Mouse (Mus musculus) limb, embryonic 12.5 days (tissue): Measurements from ENCODE around the gene Gm43518. TPM values are rescaled to one million over a fixed set of nuclear protein-coding genes. Genes with fewer than 3 reads are reported as not detected.

Experiments
- ATAC-seq: fragments of 200-750 bp; cut with Nextera tagmentation; 2 replicates; pipeline ENCODE4 v1.8.0; 2017; ENCODE audit warnings: low read depth, moderate TSS enrichment; ENCODE audit not compliant: insufficient number of reproducible peaks, insufficient read depth, low FRiP score, low TSS enrichment
- H3K27ac ChIP-seq: fragments of 300-500 bp; sonication (generic); 2 replicates; pipeline ENCODE4 v1.5.1; 2016; ENCODE audit warnings: mild to moderate bottlenecking, moderate library complexity
- H3K27me3 ChIP-seq: fragments of 300-500 bp; sonication (generic); 2 replicates; pipeline ENCODE4 v1.6.1; 2016; ENCODE audit warnings: mild to moderate bottlenecking, moderate library complexity
- H3K36me3 ChIP-seq: fragments of 300-500 bp; sonication (generic); 2 replicates; pipeline ENCODE4 v1.6.1; 2016; ENCODE audit warnings: mild to moderate bottlenecking, moderate library complexity
- H3K4me1 ChIP-seq: fragments of 300-500 bp; sonication (generic); replicated peaks from 2 replicates; pipeline ENCODE4 v1.6.1; 2016
- H3K4me2 ChIP-seq: fragments of 300-500 bp; sonication (generic); 2 replicates; pipeline ENCODE4 v1.6.1; 2016; ENCODE audit warnings: mild to moderate bottlenecking, moderate library complexity
- H3K4me3 ChIP-seq: fragments of 300-500 bp; sonication (generic); replicated peaks from 2 replicates; pipeline ENCODE4 v1.5.1; 2016; ENCODE audit warnings: mild to moderate bottlenecking
- H3K9ac ChIP-seq: fragments of 300-500 bp; sonication (generic); replicated peaks from 2 replicates; pipeline ENCODE4 v1.6.1; 2016; ENCODE audit warnings: mild to moderate bottlenecking, moderate library complexity
- H3K9me3 ChIP-seq: fragments of 300-500 bp; sonication (generic); 2 replicates; pipeline ENCODE4 v1.6.1; 2016; ENCODE audit warnings: mild to moderate bottlenecking, moderate library complexity
- WGBS: fragments of 180-500 bp; shearing (Covaris S2); methylation state at CpG from one replicate; pipeline ENCODE4 v1.1.7; 2016; 5-methylcytosine and 5-hydroxymethylcytosine counted together
- polyA plus RNA-seq: library from polyadenylated mRNA; unstranded; fragments of >200 nt; fragmentation: Nextera tagmentation; extraction: Ambion mirVana; gene quantifications from 2 replicates; pipeline ENCODE4 v1.2.1, GENCODE M21; 2016

Gene Gm43518
- polyA plus RNA-seq, 1 experiment from 2014 or later, result 1.8 TPM

GRCm38 (mm10) chr5:123979221-123979979, 52.2 kb downstream of the Gm43518 start:
- H3K4me3 ChIP-seq, result no peak overlapping the region
- no peak for ATAC-seq
- H3K9me3 ChIP-seq, result no peaks in the 10 kb centered on the region
- H3K36me3 ChIP-seq, result no peaks in the 10 kb centered on the region
- WGBS, result 67% methylated on average over 18 of the region's 18 CpGs
- no peak overlapping the region for H3K27ac ChIP-seq
- H3K9ac ChIP-seq, result no peak overlapping the region
- peaks cover 35% of the 10 kb centered on the region for H3K4me1 ChIP-seq
- H3K27me3 ChIP-seq, result peaks cover 22% of the 10 kb centered on the region
- no peak overlapping the region for H3K4me2 ChIP-seq

- peaks cover 29% of the 10 kb centered on the region for H3K4me1 ChIP-seq
- 55% methylated on average over 4 of the region's 4 CpGs for WGBS
- no peak overlapping the region for H3K9ac ChIP-seq
- no peak overlapping the region for H3K4me2 ChIP-seq
- no peak overlapping the region for H3K27ac ChIP-seq
- no peak for ATAC-seq
- H3K27me3 ChIP-seq, result peaks cover 17% of the 10 kb centered on the region
- H3K4me3 ChIP-seq, result no peak overlapping the region
- no peaks in the 10 kb centered on the region for H3K36me3 ChIP-seq
- no peaks in the 10 kb centered on the region for H3K9me3 ChIP-seq
Observed at GRCm38 (mm10) chr5:123979980-123980369, 52.8 kb downstream of the Gm43518 start.

GRCm38 (mm10) chr5:123980521-123981249, 53.5 kb downstream of the Gm43518 start:
- H3K36me3 ChIP-seq, result no peaks in the 10 kb centered on the region
- no peak for ATAC-seq
- 84% methylated on average over 9 of the region's 9 CpGs for WGBS
- peaks cover 31% of the 10 kb centered on the region for H3K4me1 ChIP-seq
- H3K4me3 ChIP-seq, result no peak overlapping the region
- no peaks in the 10 kb centered on the region for H3K9me3 ChIP-seq
- no peak overlapping the region for H3K9ac ChIP-seq
- no peak overlapping the region for H3K27ac ChIP-seq
- H3K4me2 ChIP-seq, result no peak overlapping the region
- H3K27me3 ChIP-seq, result peaks cover 10% of the 10 kb centered on the region

GRCm38 (mm10) chr5:123981250-123981554, 54.0 kb downstream of the Gm43518 start:
- no peak overlapping the region for H3K4me3 ChIP-seq
- no peak for ATAC-seq
- H3K4me2 ChIP-seq, result no peak overlapping the region
- no peaks in the 10 kb centered on the region for H3K9me3 ChIP-seq
- no peak overlapping the region for H3K9ac ChIP-seq
- H3K27ac ChIP-seq, result no peak overlapping the region
- H3K27me3 ChIP-seq, result peaks cover 5% of the 10 kb centered on the region; the same call in 1 of the 2 replicates
- peaks cover 31% of the 10 kb centered on the region for H3K4me1 ChIP-seq
- H3K36me3 ChIP-seq, result no peaks in the 10 kb centered on the region
- 70% methylated on average over 6 of the region's 6 CpGs for WGBS

GRCm38 (mm10) chr5:123982838-123983237, 55.6 kb downstream of the Gm43518 start:
- Histone ChIP-seq H3K27me3 (no peaks in the 10 kb centered on the region), H3K27ac (no peak overlapping the region), H3K4me1 (peaks cover 33% of the 10 kb centered on the region), H3K4me2 (no peak overlapping the region), H3K36me3 (no peaks in the 10 kb centered on the region), H3K9ac (no peak overlapping the region), H3K9me3 (no peaks in the 10 kb centered on the region), H3K4me3 (no peak overlapping the region)
- whole genome bisulfite sequencing, result 81% methylated on average over 11 of the region's 11 CpGs
- no peak for ATAC-seq

GRCm38 (mm10) chr5:123985434-123985833, 58.2 kb downstream of the Gm43518 start:
- WGBS, result 68% methylated on average over 9 of the region's 9 CpGs
- H3K4me2 ChIP-seq, result no peak overlapping the region
- ATAC-seq, result no peak
- 0 out of 2 replicates have a peak overlapping the region, but pooled peaks have one; percentile 27 for H3K9ac ChIP-seq
- no peak overlapping the region for H3K4me3 ChIP-seq
- no peaks in the 10 kb centered on the region for H3K36me3 ChIP-seq
- H3K4me1 ChIP-seq, result peaks cover 22% of the 10 kb centered on the region
- H3K27me3 ChIP-seq, result no peaks in the 10 kb centered on the region
- no peaks in the 10 kb centered on the region for H3K9me3 ChIP-seq
- no peak overlapping the region for H3K27ac ChIP-seq

- Histone ChIP-seq H3K4me2 (no peak overlapping the region), H3K9me3 (no peaks in the 10 kb centered on the region), H3K9ac (no peak overlapping the region), H3K4me1 (peaks cover 20% of the 10 kb centered on the region), H3K27me3 (no peaks in the 10 kb centered on the region), H3K36me3 (no peaks in the 10 kb centered on the region), H3K4me3 (no peak overlapping the region), H3K27ac (no peak overlapping the region)
- ATAC-seq, result no peak
- 44% methylated on average over 2 of the region's 2 CpGs for WGBS
Observed at GRCm38 (mm10) chr5:123986925-123987324, 59.7 kb downstream of the Gm43518 start.

- ATAC-seq, result no peak
- Histone ChIP-seq H3K36me3 (no peaks in the 10 kb centered on the region), H3K9me3 (no peaks in the 10 kb centered on the region), H3K4me1 (peaks cover 20% of the 10 kb centered on the region), H3K4me2 (no peak overlapping the region), H3K27me3 (no peaks in the 10 kb centered on the region), H3K9ac (no peak overlapping the region), H3K27ac (peak overlapping the region; percentile 46; the same call in 1 of the 2 replicates), H3K4me3 (no peak overlapping the region)
- WGBS, result 68% methylated on average over 4 of the region's 4 CpGs
Observed at GRCm38 (mm10) chr5:123987511-123987910, 60.3 kb downstream of the Gm43518 start.

Other genes starting within 250 kb of the Gm43518 start
- gene Clip1, start 242.8 kb upstream of the Gm43518 start, polyA plus RNA-seq, result 51.7 and 51.9 TPM in 2 replicates
- 104 and 105 TPM in 2 replicates for gene Zcchc8, start 206.3 kb upstream of the Gm43518 start, polyA plus RNA-seq
- 163 and 175 TPM in 2 replicates for gene Rsrc2, start 178.0 kb upstream of the Gm43518 start, polyA plus RNA-seq
- 48.1 and 51.5 TPM in 2 replicates for gene Kntc1, start 177.7 kb upstream of the Gm43518 start, polyA plus RNA-seq
- gene Hcar2, start 61.9 kb upstream of the Gm43518 start, polyA plus RNA-seq, result 0.10 and 0.18 TPM in 2 replicates
- 0.22 TPM in 1 of 2 replicates, not detected in the other for gene Hcar1, start 47.4 kb upstream of the Gm43518 start, polyA plus RNA-seq
- gene Denr, start 20.2 kb upstream of the Gm43518 start, polyA plus RNA-seq, result 162 and 184 TPM in 2 replicates
- 5.9 and 7.5 TPM in 2 replicates for gene Ccdc62, start 3.3 kb downstream of the Gm43518 start, polyA plus RNA-seq
- gene Hip1r, start 46.2 kb downstream of the Gm43518 start, polyA plus RNA-seq, result 7.9 and 9.9 TPM in 2 replicates
- gene Vps37b, start 104.9 kb downstream of the Gm43518 start, polyA plus RNA-seq, result 40.7 and 41.6 TPM in 2 replicates
- gene Abcb9, start 168.4 kb downstream of the Gm43518 start, polyA plus RNA-seq, result 0.66 and 1.5 TPM in 2 replicates
- gene Ogfod2, start 184.9 kb downstream of the Gm43518 start, polyA plus RNA-seq, result 13.9 and 18.5 TPM in 2 replicates
- 117 and 127 TPM in 2 replicates for gene Arl6ip4, start 188.7 kb downstream of the Gm43518 start, polyA plus RNA-seq